Mouse (Mus musculus) adipocyte (in vitro differentiated cells): Measurements from ENCODE around the gene Igf2bp1.
A peak's percentile ranks its signal among the peaks of the same experiment; 100 is the strongest.

ENCODE experiments used
- DNase-seq: peaks from one replicate; pipeline ENCODE4 v3.0.0-alpha.2; 2016; ENCODE audit warnings: low spot score

The Igf2bp1 gene

DNA sequence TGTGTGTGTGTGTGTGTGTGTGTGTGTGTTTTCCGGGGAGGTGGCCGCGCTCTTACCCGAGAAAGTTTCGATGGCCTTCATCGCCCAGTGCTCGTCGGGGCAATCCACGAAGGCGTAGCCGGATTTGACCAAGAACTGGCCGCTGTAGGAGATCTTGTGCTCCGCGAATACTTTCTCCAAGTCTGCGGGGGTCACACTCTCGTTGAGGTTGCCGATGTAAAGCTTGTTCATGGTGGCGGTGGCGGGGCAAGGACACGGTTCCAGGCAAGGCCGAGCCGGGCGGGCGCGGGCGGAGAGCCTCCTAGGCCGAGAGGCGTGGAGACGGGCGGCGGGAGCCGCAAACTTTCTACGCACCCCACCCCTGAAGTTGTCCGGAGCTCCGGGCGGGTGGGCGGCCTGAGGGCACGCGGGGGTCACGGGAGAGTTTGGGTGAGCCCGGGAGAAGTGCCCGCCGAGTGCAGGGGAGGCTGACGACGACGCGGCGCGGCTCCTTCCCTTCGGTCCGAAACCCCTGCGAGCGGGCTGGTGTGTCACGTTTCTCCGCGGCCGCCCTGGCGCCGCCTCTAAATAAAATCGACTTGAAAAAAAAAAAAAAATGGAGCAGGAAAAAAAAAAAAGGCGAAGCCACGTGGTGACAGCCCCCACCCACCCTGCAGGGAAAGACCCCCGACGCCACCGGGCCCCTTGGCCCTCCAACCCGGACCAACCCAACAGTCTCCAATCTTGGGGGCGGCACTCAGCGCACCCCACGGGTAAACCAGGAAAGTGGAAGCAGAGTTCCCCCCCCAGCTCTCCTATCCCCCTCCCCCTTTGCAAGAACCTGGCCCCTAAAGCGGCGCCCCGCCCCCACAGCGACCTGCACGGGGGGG, at the start of gene Igf2bp1:
Gene Igf2bp1 (minus strand): TSS at position 538 of the 869 bp plus-strand sequence.
- DNase-seq = peak; percentile 67

DNA sequence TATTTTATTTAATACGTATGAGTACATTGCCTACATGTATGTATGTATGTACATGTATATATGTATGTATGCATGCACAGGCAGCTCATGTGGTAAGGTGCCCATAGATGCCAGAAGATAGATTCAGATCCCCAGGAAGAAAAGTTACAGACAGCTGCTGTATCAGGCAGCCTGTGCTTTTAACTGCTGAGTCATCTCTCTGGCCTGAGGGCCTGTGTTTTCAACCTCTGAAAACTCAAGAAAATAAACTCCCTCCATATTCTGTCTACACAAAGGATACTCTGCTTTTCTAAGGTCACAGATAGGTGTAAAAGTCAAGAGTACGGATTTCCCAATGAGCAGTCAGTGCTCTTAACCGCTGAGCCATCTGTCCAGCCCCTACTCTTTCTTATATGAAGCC, 45.1 kb upstream of the Igf2bp1 start:
- no peak for DNase-seq

DNA sequence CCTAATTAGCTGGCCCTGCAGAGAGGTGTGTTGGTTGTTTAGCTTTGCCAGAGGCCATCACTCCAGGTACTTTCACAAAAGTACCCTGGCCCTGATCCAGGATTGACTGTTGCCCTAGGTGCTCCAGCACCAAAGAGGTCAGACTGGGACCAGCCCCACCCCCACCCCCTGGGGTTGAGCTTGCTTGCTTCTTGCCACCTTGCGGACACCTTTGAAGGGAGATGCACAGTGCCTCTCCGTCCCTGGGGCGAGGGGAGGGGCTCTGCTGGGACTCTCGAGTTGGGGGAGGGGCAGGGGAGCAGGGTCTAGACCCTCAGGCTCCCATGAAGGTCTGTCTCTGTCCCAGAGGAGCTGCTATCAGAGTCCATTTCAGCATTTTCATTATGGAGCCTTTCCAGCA, 44.2 kb upstream of the Igf2bp1 start:
- no peak for DNase-seq

DNA sequence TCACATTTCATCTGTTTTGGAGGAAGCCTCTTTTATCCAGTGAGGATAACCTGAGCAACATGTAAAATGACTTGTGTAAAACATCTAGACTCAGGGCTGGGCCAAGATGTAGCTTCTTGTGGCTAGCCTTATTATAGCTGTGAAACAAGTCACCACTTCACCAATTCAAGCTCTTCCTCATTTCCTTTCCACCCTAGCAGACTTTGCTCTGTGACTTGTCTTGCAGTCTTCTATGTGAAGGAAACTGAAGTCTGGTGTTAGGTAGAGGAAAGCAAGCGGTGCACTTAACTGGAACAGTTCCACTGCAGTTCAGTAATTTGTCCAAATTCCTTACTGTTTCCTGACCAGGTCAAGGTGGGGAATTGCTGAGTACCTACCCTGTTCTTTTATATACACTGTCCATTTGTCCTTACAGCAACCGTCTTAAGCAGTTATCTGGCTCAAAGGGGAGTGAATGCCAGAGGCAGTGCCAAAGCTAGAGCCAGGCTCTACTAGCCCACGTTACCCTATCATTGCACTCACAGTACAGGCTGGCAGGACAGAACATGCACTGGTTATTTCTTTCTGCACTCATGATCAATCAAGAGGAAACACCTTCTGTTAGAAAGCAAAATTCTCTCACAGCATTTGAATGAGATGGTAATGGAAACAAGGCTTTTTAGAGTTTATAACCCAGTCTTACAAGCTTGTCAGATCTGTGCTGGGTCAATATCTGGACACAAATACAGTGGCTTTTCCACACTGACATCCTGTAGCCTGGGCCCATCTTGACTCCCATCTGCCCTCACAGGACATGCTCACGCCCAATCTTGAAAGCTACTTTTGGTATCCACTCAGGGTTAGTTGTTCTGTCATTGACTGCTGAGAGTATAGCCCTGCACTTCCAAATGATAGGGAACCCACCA, 42.0 kb upstream of the Igf2bp1 start:
- no peak for DNase-seq

DNA sequence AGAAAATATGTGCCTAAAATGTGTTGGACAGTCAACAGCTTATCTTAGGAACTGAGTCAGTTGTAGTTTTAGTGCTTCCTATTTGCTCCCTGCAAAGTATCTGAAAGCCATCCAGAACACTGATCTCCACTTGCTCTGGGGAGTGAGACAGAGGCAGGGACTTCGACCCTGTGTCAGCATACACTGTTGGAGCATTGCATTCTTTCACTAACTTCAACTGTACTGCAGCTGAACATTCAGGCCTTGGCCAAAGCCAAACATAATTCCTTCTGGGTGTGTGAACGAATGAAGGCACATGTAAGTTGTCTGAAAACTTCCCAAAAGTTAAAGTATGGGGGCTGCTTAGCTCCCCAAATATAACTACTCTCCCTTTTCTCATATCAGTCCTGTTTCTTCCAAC, 41.1 kb upstream of the Igf2bp1 start:
- DNase-seq = no peak

DNA sequence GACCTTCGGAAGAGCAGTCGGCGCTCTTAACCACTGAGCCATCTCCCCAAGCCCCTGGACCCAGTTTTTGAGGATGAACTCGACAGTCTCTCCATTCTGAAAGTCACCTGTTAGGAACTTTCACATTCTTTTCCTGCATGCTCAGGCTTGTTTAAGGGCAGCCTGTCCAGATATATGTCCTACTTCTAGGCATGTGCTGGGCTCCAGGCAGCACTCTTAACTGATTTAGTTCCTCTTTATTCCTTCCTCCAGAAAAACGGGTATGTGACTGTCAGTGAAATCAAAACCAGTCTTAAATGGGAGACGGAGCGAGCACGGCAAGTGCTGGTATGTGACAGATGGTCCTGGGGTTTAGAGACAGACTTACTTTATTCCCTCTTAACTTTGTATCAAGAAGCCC, 40.3 kb upstream of the Igf2bp1 start:
- DNase-seq = no peak

DNA sequence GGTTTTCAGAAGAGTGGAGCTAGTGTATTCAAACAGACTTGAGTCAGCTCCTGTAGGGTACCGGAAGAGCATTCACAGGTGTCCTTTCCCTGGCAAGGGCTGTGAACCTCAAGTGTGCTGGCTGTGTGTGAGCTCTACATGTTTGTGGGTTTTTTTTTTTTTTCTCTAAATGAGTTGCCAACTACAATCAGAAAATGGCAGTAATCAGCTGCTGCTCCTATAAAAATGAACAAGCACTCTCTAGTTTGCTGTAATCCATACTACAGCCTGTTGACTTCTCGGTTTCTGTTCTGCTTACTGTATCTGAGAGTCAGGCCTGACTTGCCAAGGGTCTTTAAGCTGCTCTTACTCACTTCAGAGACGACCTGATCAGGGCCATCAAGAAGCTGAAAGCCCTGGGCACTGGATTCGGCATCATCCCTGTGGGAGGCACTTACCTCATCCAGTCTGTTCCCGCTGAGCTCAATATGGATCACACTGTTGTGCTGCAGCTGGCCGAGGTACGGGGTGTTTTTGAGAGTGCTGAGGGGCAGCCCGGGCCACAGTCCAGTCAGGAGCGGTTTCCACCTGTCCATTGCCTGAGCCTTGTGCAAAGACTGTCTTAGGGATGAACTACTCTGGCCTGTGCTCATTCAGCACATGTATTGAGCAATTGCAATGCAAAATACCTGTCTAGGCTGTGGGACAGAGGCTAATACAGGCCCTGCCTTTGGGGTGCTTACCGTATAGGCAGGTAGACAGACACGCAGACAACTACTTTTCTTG, 39.2 kb upstream of the Igf2bp1 start:
- no peak for DNase-seq

DNA sequence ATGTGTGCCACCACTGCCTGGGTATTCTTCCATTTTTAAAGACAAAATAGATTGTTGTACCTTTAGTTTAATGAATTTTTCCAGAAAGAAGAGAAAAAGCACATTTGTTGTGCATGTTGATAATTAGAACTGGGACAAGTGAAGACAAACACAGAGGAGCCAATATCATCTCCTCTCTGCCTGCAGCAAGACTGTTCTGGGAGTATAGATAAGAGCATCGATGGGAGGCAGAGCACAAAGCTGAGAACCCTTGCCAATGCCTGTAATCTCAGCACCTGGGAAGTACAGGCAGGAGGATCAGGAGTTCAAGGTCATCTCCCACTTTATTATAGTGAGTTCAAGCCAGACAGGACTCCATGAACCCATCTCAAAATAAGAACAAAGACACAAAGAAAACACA, 32.8 kb upstream of the Igf2bp1 start:
- DNase-seq = no peak

DNA sequence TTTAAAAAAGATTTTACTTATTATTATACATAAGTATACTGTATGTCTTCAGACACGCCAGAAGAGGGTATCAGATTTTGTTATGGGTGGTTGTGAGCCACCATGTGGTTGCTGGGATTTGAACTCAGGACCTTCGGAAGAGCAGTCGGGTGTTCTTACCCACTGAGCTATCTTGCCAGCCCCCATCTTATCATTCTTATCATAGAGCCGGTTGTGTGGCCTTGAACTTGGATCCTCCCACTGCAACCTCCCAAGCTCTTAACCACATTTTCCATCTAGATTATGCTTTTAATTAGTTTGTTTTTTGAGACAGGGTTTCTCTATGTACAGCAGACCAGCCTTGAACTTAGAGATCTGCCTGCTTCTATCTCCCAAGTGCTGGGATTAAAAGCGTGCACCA, 31.8 kb upstream of the Igf2bp1 start:
- no peak for DNase-seq

DNA sequence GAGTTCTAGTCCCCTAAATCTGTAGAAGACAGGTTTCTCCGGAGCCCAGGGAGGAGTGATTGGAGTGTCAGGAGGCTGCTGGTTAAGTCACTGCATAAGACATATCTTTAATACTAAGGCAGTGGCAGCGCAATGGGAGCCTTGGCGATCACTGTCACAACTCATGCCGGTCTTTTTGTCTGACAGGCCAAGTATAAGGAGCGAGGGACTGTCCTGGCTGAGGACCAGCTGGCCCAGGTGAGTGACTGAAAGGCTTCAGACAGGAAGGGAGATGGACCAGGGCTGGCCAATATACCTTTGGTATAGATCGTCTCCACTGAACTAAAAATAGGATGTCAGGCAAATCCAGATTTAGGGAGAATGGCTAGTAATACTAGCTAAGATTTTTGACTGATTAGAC, 29.4 kb upstream of the Igf2bp1 start:
- no peak for DNase-seq

DNA sequence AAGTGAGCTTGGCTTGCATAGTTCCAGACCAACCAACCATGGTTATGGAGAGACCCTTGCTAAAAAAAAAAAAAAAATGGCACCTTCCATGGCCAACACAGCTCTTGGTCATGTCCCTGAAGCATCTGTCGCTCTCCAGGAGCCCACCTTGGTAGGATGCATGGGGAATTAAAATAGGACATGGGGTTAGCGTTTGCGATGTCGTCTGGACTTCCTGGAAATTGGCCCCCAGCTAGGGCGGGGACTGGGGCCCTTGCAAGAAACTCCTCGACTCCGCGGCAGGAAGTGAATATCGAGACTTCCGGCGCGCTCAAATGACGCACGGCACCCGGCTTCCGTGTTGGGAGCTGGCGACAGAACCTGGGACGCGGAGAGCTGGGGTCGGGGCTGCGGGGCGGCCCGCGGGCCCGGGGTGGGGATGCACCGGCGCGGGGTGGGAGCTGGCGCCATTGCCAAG, 28.9 kb upstream of the Igf2bp1 start, which contains the start of gene Snf8:
Gene Snf8 (plus strand): TSS at position 290 of the 457 bp plus-strand sequence.
- DNase-seq = peak; percentile 93

DNA sequence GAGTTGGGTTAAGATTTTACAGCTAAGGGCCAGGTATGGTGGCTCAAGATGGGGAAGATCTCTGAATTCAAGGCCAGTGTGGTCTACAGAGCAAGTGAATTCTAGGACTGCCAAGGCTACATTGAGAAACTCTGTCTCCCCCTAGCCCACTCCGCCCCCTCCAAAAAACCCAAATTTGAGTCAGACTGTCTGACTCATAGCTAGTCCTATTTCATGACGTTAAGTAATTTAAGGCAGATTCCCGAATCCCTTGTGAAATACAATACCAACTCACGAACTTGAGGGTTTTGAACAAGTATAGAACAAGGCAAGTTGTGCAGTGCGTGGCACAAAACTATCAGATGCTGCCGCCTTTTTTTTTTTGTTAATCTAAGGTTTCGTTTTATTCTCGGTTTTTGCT, 28.4 kb upstream of the Igf2bp1 start:
- peak; percentile 38 for DNase-seq

DNA sequence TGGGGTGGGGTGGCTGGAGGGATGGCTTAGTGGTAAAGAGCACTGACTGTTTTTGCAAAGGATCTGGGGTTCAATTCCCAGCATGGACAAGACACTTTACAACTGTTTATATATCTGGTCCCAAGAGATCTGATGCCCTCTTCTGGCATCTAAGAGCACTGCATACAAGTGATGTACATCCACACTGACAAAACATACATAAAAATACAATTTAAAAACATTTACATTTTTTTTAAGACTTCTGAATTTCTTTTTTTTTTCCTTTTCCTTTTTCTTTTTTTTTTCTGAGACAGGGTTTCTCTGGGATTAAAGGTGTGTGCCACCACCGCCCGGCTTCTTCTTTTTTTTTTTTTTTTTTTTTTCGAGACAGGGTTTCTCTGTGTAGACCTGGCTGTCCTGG, 27.5 kb upstream of the Igf2bp1 start:
- no peak for DNase-seq

DNA sequence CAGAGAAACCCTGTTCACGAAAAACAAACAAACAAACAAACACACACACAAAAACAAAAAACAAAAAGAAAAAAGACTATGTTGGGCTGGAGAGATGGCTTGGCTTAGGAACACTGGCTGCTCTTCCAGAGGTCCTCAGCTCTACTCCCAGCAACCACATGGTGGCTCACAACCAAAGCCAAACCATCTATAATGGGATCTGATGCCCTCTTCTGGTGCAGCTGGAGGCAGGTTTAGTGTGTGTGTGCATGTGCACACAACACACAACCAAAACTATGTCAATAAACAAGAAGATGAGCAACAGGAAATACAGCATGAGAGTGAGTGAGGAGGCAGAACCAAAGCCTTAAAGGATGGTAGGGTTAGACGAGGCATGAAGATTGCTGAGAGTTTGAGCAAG, 26.0 kb upstream of the Igf2bp1 start:
- DNase-seq = no peak

DNA sequence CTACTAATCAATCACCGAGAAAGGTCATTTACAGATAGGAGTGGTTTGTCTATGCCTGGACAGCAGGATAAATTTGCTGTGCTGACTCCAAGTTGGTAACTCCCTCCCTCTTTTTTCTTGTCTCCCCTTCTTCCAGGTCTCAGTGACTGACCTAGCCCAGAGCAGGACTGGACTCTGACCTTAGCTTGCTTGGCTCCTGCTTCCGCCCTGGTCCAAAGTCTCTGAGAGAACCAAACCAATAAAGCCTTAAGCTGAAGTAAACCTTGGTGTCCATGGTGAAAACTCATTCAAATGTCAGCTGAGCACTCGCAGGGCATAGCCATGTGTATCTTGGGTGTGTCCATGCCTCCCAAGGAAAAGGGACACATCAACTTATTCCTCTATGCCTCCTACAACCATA, 24.8 kb upstream of the Igf2bp1 start:
- no peak for DNase-seq

DNA sequence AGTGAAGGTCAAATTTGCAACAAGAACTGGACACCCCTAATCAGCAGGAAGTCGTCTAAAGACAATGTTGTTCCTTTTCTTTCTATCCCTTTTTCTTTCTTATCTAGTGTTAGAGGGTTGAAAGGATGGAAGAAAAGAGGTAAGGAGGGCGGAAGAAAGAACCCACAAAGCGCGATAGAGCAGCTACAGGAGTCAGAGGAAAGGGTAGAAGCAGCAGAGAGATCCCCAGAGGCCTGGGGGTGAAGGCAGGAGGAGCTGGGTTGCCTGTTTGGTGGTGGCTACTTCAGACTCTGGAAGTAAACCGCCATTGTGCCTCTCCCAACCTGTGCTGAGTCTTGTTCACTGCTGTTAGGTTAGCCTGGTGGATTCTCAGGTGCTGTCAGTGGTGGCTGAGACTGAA, 22.4 kb upstream of the Igf2bp1 start:
- no peak for DNase-seq

DNA sequence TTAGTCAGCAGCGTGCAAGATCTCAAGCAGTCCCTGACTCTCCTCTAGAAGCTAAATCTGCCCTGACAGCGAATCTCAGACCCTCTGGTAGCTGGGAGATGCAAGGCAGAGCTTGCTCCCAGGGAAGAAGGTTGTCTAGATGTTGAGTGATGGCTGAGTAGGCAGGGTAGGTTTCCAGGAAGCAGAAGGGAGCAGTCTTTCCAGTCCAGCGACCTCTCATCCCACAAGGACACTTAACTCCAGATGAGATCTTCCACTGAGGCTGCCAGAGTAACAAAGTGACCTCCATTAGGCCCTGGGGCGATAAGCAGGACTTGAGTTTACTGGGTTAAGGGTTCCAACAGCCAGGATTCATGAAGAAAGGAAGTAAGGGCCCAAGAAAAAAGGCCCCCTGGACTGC, 14.9 kb upstream of the Igf2bp1 start:
- DNase-seq = no peak

DNA sequence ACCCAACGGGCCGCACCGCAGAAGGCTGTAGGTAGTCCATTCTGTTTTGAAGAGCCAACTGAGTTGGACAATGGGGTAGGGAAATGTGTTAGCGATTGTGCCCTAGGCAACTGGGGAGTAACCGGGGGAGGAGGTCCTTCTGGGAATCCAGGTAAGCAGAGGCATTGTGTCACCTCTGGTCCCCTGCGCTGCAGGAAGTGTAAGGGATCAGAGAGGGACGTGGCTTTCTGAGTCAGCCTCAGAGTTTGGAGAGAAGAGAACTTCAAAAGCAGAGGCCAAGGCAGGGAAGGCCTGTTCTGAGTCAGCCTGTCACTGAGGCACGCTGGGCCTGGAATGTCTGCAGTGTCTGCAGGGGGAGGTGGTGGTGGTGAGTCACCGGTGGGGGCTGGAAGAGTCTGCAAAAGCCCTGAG, 12.2 kb upstream of the Igf2bp1 start:
- no peak for DNase-seq

DNA sequence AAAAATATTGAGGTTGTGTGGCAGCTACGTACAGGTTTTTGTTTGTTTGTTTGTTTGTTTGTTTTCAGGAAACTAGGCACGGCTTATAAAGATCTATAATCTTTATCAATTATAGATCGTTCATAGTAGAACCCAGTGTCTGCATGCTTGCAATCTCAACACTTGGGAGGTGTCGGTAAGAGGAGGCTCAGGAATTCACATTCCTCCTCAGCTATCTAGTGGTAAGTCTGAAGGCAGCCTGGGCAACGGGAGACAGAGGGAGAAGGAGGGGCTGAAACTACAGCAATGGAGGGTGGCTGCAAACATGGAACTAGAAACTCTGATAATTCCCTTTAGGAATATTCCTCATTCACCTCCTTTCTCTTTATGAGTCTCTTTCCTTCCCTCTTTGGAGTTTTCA, 9.7 kb upstream of the Igf2bp1 start:
- DNase-seq = no peak

DNA sequence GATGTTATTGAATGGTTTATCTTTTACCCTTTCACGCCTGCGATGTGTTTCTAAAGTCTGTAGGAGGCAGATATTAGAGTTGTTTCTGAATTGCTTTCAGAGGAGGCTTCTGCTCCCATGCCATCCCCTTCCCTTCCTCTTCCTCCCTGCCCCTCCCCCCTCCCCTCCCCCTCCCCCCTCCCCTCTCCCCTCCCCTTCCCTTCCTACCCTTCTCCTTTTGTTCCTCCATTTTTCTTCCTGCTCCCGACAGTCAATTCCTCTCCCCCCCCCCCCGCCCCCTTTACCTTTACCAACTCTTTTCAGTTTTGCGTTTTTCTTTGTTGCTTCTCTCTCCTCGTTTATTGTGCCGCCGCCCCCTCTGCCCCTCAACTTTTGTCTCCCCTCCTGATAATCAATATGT, 6.2 kb upstream of the Igf2bp1 start:
- DNase-seq = no peak

DNA sequence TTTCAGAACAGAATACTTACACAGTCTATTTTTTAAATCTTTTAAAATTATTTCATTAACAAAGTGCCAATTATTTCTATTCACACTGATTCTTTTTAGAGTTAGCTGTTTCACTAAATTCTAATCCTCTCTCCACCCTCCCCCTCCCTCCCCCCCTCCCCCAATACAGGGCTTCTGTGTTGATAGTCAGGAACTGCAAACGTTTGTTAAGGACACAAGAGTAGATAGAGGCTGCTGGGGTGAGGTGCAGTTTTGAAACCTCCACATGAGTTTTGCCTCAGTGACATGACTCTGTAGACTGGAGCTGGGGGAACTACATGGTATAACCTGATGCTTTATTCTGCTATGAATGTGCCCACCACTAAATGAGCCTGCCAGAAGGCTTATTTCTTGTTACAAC, 3.1 kb upstream of the Igf2bp1 start:
- no peak for DNase-seq

DNA sequence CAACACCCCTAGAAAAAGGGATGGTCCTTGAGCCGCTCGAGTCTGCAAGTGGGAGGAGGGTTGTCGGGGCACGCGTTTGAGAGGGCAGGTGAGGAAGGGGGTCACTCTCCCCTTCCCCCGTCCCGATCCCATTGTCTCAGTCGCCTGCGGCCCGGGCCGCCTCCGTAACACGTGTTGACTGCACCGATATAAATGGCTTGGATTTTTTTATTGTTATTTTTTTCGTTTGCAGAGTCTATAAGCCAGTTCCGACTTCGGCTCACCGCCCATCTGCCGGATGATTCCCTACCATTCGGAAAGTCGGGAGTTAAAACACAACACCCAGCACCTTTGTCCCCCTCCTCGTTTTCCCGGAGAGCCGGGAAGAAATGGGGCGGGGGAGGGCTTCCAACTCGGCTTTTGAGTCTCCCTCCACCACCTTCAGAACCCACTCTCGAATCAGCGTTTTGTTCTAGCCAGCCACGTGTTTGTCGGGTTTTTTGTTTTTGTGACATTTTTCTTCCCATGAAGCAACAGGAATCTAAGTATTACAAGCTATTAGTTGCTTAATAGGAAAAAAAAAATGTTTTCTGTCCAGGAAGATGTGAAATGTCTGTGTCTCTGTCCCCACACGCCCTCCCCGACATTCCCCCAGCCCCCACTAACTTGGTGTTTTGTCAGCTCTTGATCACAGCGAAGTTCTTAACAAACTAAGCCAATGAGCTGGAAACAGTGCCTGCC, 1.9 kb upstream of the Igf2bp1 start:
- no peak for DNase-seq
